Mouse (Mus musculus) CH12.LX (cell line): ENCODE data around the gene Pawr.

Experiments used
- CHD2 ChIP-seq: IDR thresholded peaks from 2 replicates; pipeline ENCODE4 v1.6.1; 2011; ENCODE audit warnings: low read length, improper control_type of control experiment
- CTCF ChIP-seq, 2 experiments: IDR thresholded peaks in 1 of 2; conservative IDR thresholded peaks in 1 of 2; 2 replicates each; pipeline ENCODE4 v1.5.1; 2011 to 2012; ENCODE audit warnings: low read depth in 2 of 2, low read length in 2 of 2, improper control_type of control experiment in 1 of 2, inconsistent platforms in 1 of 2, mild to moderate bottlenecking in 1 of 2, moderate library complexity in 1 of 2
- EP300 ChIP-seq: IDR thresholded peaks from 2 replicates; pipeline ENCODE4 v1.6.1; 2011; ENCODE audit warnings: low read length, improper control_type of control experiment
- ETS1 ChIP-seq: conservative IDR thresholded peaks from 2 replicates; pipeline ENCODE4 v1.6.1; 2012; ENCODE audit warnings: low read depth, mild to moderate bottlenecking, inconsistent platforms, low read length, improper control_type of control experiment, moderate library complexity
- GABPA ChIP-seq: IDR thresholded peaks from 2 replicates; pipeline ENCODE4 v1.6.1; 2012; ENCODE audit warnings: low read depth, low read length, improper control_type of control experiment, inconsistent platforms; ENCODE audit not compliant: insufficient replicate concordance
- MAFK ChIP-seq: IDR thresholded peaks from 2 replicates; pipeline ENCODE4 v1.6.1; 2011; ENCODE audit warnings: low read length, improper control_type of control experiment; ENCODE audit not compliant: insufficient replicate concordance
- POLR2A ChIP-seq: IDR thresholded peaks from 2 replicates; pipeline ENCODE4 v1.6.1; 2011; ENCODE audit warnings: low read depth, mild to moderate bottlenecking, improper control_type of control experiment, low read length
- SMC3 ChIP-seq: IDR thresholded peaks from 2 replicates; pipeline ENCODE4 v1.6.1; 2011; ENCODE audit warnings: low read depth, low read length, improper control_type of control experiment
- UBTF ChIP-seq: IDR thresholded peaks from 2 replicates; pipeline ENCODE4 v1.6.1; 2012; ENCODE audit warnings: low read depth, mild to moderate bottlenecking, inconsistent platforms, low read length, improper control_type of control experiment, moderate library complexity
- USF1 ChIP-seq: IDR thresholded peaks from 2 replicates; pipeline ENCODE4 v1.6.1; 2014; ENCODE audit warnings: low read depth, mild to moderate bottlenecking, inconsistent platforms, low read length, improper control_type of control experiment
- ZC3H11A ChIP-seq: IDR thresholded peaks from 2 replicates; pipeline ENCODE4 v1.6.1; 2012; ENCODE audit warnings: low read depth, mild to moderate bottlenecking, inconsistent platforms, low read length, improper control_type of control experiment

GRCm38 (mm10) chr10:108436365-108436764 is 104.4 kb downstream of the Pawr start:
- TF ChIP-seq ETS1 (no peak), CTCF (conservative IDR thresholded peaks at IDR 0.05 in 1 of 2, IDR thresholded peaks at IDR 0.05 in 1 of 2; ENCODE audit: low read depth in 2 of 2, low read length in 2 of 2) (no peak), GABPA (no peak), MAFK (no peak), ZC3H11A (no peak), USF1 (no peak), POLR2A (no peak), EP300 (no peak), SMC3 (no peak), UBTF (no peak), CHD2 (no peak)
